Mouse (Mus musculus) erythroid progenitor cell, adult 5-6 weeks (primary cell): ENCODE results near the gene Tmem51. TPM values are rescaled to one million over a fixed set of nuclear protein-coding genes. Genes with fewer than 3 reads are reported as not detected.
A peak's percentile ranks its signal among the peaks of the same experiment; 100 is the strongest.
"Not testable (repeated sequence)": the region's sequence is repeated elsewhere in the genome, so short reads cannot be mapped to it uniquely, and the experiment has no call there.

ENCODE experiments used
- ATAC-seq: replicated peaks from 2 replicates; pipeline ENCODE4 v1.8.0; 2016; ENCODE audit warnings: moderate number of reproducible peaks, mild to moderate bottlenecking, moderate TSS enrichment, inconsistent platforms; ENCODE audit not compliant: poor library complexity, low FRiP score, severe bottlenecking
- total RNA-seq, 2 experiments: library from RNA; stranded (forward) in 1 of 2; stranded (reverse) in 1 of 2; fragments of 150-400 nt in 1 of 2; fragments of 186-747, 209-891 nt in 1 of 2; gene quantifications; 2 replicates each; pipeline versions ENCODE4 v1.2.3 to v1.2.4; 2015 to 2017; ENCODE audit warnings: low replicate concordance in 2 of 2

Gene Tmem51
- total RNA-seq, 2 experiments from 2014 or later = 1.4 TPM; not detected in 1

DNA sequence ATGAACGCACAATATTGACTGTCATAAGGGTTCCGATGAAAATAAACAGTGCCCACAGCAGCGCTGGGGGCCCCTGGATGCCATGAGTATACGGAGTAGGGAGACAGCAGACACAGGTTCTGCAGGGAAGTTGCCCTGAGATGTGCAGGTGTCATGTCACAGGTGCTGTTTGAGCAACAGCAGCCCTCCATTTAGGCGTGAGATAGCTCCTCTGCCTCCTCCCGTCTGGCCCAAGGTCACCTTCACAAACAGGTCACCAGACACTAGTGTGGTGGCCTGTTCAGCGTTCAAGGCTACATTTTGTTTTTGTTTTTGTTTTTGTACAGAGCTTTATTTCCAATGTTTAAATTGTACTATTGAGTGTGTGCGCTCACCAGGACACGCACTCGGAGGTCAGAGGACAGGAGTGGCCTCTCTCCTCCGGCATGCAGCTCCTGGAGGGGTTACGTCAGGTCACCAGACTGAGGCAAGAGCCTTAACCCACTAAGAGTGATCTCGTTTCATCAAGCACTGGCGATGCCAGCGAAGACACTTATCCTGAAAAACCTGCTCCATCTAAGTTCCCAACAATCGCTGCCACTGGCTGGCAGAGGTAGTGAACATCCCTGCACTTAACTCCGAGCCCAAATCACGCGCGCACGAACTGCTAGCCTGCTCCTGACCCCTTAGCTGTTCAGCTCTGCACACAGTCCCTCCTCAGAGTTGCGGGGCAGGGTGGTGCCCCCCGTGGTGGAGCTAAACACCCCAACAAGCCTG lies 22.4 kb downstream of the Tmem51 start:
- no peak for ATAC-seq

DNA sequence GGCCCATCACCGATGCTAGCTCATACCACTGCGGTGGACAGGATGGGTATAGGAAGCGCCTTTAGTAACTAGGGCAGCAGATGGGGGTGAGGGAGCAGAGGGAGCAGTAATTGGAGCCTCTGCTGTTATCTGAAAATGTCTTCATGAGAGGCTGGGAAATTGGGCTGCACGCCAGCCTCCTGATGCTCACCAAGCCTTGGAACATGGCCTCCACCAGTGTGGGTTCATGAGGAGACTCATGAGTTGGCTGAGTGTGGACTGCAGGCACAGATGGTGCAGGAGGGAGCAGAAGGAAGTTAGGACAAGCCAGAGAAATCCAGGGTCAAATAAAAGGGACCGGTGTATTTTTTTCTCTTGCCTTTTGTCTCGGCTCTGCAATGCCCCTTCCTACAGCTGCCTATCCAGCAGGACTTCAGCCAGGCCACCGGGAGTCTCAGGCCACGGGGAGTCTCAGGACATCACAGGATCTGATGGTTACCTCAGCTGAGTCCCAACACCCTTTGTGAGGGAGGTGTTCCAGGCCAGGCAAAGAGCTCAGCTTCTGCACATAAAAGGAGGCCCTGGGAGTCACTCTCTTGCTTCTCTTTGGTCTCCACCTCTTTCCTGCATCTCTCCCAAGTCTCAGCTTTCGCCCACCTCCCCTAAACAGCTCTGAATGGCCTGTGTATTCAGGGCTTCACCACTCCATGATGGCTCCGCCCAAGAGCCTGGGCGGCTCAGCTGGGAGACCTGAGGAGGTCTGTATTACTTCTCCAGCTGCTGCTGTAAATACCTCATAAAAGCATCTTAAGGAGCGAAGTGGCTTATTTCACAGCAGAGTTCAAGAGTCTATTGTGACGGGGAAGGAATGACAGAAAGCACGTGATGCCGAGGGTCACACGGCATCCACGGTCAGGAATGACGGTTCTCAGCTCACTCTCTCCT lies 23.4 kb downstream of the Tmem51 start:
- ATAC-seq = no peak

DNA sequence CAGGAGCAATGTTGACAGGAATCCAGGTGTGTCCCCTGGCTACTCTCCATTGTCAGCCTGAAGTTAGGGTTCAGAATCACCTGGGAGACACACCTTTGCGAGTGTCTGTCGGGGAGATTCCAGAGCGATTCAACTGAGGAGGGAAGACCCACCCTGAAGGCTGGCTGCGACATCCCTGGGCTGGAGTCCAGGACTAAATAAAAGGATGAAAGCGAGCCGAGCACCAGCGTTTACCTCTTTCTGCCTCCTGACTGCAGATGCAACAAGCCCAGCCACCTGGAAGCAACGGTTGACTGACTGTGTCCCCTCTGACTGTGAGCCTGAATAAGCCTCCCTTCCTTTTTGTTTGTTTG lies 24.3 kb downstream of the Tmem51 start:
- ATAC-seq = no peak

DNA sequence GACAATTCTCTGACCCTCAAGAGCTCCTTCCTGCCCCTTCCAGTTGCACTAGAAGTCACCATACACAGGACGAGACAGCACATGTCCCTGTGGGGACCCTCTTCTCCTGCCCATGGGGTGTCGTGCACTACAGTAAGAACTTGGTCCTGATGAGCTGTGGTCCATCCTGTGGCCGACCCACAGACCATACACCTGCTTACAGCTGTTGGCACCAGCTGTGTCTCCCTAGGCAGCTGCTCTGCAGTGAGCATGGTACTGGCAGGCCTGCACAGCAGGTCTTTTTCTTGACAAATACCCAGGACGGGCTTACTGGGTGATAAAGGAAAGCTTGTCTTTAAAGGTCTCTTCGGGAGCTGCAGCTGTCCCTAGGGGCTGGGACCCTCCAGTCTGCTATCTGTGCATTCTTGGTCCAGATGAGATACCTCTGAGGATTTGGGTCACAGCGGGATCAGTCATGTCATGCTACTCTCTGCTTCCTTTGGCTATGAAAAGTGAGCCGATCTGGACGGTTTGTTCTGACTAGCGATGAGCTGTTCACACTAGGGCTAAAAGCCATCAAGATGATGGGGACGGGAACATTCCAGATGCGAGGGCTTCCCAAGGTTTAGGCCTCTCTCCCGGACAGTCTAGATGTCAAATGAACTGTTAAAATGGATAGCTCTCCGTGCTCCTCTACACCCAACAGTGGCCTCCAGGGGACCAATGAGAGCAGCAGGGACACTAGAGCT lies 24.8 kb downstream of the Tmem51 start:
- no peak for ATAC-seq

DNA sequence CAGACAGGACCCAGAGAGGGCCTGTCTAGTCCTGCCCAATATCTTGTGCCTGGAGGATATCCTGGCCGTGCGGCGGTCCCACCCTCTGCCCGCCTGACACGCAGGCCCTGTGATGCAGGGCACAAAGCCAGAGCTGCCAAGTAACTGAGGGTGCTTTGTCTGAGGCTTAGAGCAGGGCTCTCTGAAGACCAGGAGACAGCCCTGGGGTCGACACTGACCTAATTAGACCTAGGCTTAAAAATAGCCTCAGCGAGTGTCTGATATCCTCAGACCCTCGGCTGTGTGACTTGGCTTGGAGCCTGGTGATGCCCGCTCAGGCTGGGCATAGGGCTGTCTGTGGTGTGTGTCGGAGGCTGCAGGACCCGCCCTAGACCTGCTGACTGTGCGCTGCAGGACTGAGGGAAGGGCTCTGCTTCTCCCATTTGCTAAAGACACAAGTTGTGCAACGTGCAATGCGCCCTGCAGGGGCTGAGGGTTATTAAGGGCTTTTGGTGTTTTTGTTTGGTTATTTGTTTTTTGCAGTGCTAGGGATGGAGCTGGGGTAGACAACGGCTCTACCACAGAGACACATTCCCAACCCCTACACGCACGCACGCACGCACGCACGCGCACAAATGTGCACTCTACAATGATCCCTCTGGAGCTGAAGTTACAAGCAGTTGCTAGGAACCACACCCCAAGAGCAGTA lies 26.4 kb downstream of the Tmem51 start:
- ATAC-seq = peak; percentile 46; the same call in 1 of the 2 replicates

DNA sequence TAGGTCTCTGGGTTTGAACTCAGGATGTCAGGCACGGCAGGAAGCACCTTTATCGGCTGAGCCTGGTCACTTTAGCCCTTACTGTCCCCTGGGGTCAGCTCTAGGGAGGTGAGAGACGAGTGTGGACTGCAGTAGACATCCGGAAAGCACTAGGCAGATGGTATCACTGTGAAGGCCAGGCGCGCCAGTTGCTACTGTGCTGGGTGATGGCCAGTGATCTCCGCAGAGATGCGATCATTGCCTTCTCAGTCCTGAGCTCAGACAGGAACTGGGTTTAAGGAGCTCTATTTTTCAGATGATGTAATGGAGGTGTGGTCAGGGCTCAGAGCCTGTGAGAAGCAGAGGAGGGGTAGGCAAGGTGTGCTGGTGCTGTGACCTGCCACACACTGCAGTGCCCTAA lies 28.5 kb downstream of the Tmem51 start:
- ATAC-seq = no peak

DNA sequence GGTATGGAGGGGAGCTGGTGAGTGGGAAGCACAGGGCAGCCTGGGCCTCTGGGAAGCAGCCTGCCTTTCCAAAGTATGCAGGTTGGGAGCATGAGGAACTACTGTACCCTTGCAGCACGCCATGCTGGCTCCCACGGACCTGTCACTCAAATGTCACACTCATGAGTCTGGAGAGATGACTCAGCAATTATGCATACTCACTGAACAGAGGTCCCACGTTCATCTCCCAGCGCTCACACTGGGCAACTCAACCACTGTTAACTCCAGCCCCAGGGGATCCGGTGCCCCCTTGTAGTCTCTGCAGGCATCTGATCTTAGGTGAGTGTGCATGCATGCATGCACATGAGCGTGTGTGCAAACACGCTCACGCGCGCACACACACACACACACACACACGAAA lies 29.5 kb downstream of the Tmem51 start:
- no peak for ATAC-seq

DNA sequence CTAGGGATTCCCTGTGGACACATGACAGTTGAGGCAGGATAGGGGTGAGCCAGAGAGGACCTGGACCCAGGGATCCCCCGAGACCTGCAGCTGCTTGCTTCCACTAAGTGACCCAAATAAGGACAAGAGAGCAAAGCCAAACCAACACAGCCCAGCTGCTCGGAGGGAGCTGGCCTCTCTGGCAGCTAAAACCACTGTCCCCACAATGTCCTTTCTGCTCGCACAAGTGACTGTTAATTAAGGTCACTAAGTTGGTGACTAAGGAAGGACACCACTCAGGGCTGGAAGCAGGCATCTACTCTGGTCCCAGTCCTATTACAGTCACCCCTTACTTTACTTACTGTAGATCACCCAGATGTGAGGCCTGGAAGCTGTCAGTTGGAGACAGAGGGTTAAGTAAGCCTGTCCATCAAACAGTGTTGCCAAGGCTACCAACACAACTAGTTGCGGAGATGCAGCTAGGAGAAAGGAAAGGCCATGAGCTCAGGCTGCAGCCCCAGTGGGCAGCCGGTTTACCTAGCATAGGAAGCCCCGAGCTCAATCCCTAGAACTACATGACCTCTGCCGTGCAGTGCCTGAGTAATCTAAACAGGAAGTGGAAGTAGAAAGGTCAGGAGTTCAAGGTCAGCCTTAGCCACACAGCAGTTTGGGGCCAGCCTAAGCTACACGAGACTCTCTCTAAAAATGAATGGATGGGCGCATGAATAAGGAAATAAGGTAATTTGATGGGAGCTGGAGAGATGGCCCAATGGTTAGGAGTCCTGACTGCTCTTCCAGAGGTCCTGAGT lies 30.2 kb downstream of the Tmem51 start:
- ATAC-seq = no peak

DNA sequence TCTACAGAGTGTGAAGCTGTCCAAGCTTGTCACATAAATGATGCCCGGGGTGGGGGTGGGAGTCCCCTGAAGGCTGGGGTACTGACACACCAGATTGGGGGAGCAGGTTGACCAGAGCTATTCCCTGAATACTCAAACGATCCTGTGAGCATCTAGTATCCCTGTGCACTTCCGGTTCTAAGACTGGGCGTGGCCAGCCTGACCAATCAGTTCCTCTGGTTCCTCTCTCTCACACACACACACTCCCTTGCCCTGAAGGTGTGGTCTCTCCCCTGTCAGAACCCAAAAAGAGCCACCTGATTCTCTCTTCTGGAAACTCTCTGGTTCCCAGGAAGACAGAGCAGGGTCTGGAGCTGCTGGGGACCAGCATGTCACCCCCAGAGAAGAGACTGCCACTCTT lies 30.8 kb downstream of the Tmem51 start:
- ATAC-seq = 0 out of 2 replicates have a peak, but pooled peaks have one; percentile 43

DNA sequence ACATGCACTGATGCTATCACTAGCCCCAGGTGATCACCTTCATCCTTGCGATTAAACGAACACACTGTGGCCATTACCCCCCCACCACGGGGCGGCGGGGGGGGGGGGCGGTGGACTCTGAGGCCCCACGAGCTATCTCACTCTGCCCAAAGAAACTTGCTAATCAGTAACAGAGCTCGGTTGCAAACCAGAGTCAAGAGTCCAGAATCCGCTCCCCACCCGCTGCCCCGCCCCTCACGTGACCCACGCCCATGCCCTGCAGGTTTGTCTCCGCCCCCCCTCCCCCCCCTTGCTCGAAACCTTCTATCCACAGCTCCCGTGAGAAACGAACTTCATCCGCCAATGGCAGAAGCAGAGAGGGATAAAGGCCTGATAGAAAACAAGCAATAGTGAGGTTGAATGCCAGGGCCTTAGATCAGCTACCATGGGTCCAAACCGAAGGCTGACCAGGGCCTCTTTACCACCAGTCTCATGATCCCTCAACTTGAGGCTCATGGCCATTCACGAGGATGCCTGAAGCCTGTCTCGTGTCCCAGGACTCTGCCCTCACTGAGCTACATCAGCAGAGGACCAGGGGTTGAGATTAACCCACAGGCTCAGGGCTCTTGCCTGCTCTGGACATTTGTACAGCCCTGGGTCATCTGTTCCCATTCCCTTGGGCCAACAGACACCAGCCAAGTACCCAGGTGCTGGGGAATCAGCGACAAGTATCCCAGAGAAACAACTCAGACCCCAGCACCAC lies 31.5 kb downstream of the Tmem51 start:
- no peak for ATAC-seq

DNA sequence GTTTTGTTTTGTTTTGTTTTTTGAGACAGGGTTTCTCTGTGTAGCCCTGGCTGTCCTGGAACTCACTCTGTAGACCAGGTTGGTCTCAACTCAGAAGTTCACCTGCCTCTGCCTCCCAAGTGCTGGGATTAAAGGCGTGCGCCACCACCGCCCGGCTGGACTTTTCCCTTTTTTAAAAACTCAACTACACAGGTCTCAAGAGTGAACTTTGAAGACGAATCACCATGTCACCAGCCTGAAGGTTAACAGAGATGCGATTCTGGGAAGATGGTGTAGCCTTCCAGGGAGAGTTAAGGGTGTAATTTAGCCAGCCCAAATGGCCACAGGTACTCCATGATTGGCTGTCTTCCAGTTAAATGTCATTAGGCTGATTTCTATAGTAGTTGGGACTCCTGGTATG lies 32.2 kb downstream of the Tmem51 start:
- ATAC-seq = not testable (repeated sequence)

DNA sequence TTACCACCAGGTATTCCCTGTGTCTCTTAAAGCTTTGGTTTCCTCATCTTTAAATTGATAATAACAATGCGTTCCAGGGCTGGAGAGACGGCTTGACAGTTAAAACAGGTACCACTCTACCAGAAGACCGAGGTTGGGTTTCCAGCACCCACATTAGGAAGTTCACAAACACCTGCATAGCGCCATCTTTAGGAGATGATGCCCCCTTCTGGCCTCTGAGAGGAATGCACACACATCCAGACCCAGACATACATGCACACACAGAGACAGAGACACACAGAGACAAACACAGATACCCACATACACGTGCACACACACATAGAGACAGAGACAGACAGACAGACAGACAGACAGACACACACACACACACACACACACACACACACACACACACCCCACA lies 34.1 kb downstream of the Tmem51 start:
- ATAC-seq = no peak

DNA sequence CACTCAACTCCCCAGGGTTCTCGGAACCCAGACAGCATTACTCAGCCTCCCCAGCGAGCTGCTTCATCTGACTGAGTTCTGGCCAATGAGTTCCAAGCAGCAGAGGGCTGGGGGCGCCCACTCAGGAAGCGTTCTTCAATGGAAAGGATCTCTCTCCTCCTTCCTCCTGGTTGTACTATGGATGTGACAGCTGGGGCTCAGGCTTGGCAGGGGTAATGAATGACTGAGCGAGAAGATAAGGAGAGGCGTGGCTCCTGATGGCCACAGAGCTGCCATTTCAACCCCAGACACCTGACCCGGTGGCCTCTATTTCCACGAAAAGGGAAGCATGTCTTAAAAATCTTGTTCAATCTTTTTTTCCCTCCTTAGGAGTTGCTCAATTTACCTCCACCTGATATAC lies 35.7 kb downstream of the Tmem51 start:
- ATAC-seq = no peak

DNA sequence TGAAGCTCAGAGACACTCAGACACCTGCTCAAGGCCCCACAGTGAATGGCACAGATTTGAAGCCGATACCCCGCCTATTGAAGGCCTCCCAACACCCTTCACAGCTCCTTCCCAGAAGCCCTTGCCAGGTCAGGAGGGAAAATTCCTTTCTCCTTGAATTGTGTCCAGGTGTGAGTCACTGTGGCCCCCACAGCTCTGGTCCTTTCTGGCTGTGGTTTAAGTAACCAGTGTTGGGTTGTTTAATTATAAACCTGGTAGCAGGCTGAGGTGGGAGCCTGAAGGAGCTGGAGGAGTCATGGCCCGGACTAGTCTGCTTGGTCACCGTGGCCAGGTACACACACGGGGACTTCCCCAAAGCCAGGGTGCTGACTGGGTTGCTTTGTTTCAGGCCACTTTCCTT lies 37.1 kb downstream of the Tmem51 start:
- ATAC-seq = no peak

DNA sequence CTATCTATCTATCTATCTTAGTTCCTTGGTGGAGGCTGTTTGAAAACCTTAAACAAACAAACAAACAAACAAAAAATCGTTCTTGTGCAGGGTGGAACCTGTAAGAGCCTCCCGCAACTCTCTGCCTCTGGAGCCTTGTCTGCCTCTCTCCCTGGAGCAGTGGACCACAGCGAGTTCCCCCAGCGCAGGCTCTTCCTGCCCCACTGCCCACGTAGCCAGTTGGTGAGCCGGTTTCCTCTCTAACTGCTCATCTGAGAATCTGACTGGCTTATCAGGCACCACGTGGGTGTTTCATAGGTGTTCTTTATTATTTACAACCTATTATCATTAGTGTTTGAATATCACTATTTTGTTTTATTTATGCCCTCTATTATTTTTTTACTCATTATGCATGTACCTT lies 37.6 kb downstream of the Tmem51 start:
- ATAC-seq = no peak

DNA sequence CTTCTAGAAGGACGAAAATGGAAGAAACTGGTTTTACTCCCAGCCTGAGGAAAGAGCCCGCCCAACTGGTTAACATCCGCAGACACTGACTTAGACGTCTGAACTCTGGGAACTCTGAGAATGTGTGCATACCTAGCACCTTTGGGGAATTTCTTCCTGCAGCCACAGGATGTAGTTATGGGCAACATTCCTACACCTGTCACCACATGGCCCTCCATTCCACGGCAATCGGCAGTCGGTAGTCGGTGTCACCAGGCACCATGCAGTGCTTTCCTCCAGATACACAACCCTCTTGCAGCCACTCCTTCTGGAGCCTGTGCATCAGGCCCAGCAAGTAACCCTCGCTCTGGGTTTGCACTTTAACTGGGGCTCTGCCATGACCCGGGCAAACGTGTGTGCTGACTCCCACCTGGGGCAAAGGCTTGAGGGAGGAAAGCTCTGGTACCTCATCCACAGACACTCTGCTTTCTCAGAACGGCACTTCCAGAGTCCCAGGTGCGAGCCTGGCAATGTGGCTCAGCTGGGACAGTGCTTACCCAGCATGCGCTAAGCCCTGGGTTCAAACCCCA lies 38.4 kb downstream of the Tmem51 start:
- ATAC-seq = no peak

DNA sequence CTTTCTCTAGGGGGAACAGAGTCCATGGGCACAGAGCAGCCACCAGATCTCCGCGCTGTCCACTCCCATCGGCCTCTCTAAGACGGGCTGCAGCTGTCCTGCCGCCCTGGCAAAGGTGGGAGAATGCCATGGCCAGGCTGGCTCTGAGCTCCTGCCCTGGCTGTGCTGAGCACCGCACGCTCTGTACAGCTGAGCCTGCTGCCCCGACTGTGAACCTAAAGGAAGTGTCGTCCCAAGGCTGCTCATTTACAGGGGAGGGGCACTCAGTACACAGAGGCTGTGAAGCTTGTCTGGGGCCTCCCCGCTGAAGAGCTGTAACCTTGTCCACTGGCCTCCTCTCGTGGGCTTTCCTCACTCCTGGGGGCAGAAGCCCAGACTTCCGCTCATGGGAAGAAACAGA lies 39.7 kb downstream of the Tmem51 start:
- ATAC-seq = no peak

DNA sequence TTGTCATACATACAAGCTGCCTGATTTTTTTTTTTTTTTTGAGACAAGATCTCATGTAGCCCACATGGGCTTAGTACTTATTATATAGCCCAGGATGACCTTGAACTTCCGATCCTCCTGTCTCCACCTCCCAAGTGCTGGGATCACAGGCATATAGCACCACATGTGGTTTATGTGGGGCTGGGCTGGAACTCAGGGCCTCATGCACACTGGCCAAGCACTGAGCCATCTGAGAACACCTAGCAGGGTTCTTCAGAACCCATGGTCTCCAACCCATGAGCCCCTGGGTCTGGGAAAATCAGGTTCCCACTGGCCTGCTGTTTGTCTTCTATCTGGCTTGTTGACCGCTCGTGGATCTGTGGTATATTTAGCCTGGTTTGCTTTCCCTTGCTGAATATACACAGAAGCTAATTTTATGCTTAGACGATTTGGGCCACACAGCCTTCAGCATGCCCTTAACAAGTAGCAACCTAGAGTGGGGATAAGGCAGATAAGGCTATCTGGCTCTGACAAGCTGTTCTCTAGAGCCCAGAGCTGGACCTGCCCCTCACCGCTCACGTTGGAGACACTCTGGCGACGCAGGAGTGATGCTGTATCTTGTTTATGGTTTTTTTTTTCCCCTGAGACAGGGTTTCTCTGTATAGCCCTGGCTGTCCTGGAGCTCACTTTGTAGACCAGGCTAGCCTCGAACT lies 44.3 kb downstream of the Tmem51 start:
- ATAC-seq = peak; percentile 63; the same call in 1 of the 2 replicates
